36 mouse cellular contexts compared by ENCODE assay signal in the genomic region with DNA sequence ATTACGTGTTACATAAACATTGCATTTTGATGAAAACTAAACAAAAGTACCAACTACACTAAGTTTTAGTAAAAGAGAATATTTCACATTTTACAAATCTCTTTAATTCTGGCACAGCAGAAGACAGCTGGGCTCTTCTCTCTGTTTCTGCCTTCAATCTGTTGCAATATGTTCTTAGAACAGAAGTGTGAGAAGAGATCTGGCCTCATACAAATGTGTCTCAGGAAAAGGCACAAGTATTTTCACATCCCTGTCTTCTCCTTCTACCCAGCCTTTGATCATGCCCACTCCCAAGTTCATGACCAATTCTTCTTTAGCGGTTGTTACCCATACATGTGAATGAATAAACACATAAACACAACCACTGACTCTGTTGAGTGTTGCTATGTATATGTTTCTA. TPM values are rescaled to one million over a fixed set of nuclear protein-coding genes. Genes with fewer than 3 reads are reported as not detected.
DNase-seq lines count a peak whose midpoint lies in the region; ATAC-seq and TF ChIP-seq lines count a peak whose summit lies in the region.
"Had no signal": no experiment of that assay in that cellular context is flagged by ENCODE, and none has a peak within 500 bp of the region (broad histone marks: within the 10 kb centered on the region; RNA-seq: fewer than 3 reads in every experiment).

No protein-coding gene starts in this region.

- DNase-seq in forebrain, postnatal 0 days, result peak; percentile 67
- no peak for DNase-seq in forebrain, embryonic 10.5 days (ENCODE audit: extremely low spot score, low spot score)
- peak; percentile 50 to 80 for DNase-seq in layer of hippocampus, adult 18-20 months (ENCODE audit: low spot score in 2 of 2)
- no peak for DNase-seq in layer of hippocampus, postnatal 25 days (ENCODE audit: extremely low spot score in 1 of 2, low spot score in 1 of 2)
- peak; percentile 20 to 32 for DNase-seq in right cerebral cortex, adult 2 months (ENCODE audit: low spot score in 2 of 2)
- DNase-seq in right cerebral cortex, postnatal 25 days, result no peak
- peak; percentile 77 for DNase-seq in telencephalon, adult 2 months (ENCODE audit: low read depth, low spot score)
- DNase-seq in cerebellum, postnatal 4 days (ENCODE audit: low spot score in 2 of 2), result no peak
- DNase-seq: adrenal gland, postnatal 14 days; cerebellum, adult 18-20 months; cerebellum, postnatal 10 days; heart, postnatal 14 days; kidney, adult 9 months; kidney, postnatal 10 days; liver, embryonic 13.5 days; lung, adult 18-20 months; lung, postnatal 10 days; midbrain, embryonic 14.5 days; right cerebral cortex, postnatal 4 days; thymus, adult 2 months; thymus, postnatal 4 days had no signal

- no peak for TF ChIP-seq CTCF in forebrain, postnatal 0 days (IDR thresholded peaks at IDR 0.05; ENCODE audit: low read depth)

- WGBS in forebrain, postnatal 0 days, result 77% methylated on average over 2 of the region's 2 CpGs
- WGBS in forebrain, embryonic 10.5 days, result 79% methylated on average over 2 of the region's 2 CpGs

- no peak overlapping the region for H3K4me3 ChIP-seq in forebrain, postnatal 0 days (ENCODE audit: low read depth, low read length)
- no peak overlapping the region for H3K4me3 ChIP-seq in forebrain, embryonic 10.5 days
- H3K4me3 ChIP-seq: embryonic facial prominence, embryonic 10.5 days; embryonic facial prominence, embryonic 15.5 days; hindbrain, embryonic 12.5 days; limb, embryonic 10.5 days; limb, embryonic 15.5 days; liver, embryonic 13.5 days had no signal

- H3K9ac ChIP-seq in forebrain, postnatal 0 days, result no peak overlapping the region
- H3K9ac ChIP-seq: embryonic facial prominence, embryonic 15.5 days; hindbrain, embryonic 12.5 days; limb, embryonic 15.5 days; liver, embryonic 13.5 days had no signal

- 0 out of 2 replicates have a peak overlapping the region, but pooled peaks have one; percentile 31 for H3K27ac ChIP-seq in forebrain, postnatal 0 days (ENCODE audit: low read depth, low read length)
- no peak overlapping the region for H3K27ac ChIP-seq in forebrain, embryonic 10.5 days
- H3K27ac ChIP-seq: embryonic facial prominence, embryonic 10.5 days; embryonic facial prominence, embryonic 15.5 days; hindbrain, embryonic 12.5 days; hindbrain, postnatal 0 days; limb, embryonic 10.5 days; limb, embryonic 15.5 days; liver, embryonic 13.5 days; stomach, postnatal 0 days had no signal

- H3K4me1 ChIP-seq in forebrain, postnatal 0 days (ENCODE audit: insufficient read depth), result no peaks in the 10 kb centered on the region
- no peaks in the 10 kb centered on the region for H3K4me1 ChIP-seq in forebrain, embryonic 10.5 days
- H3K4me1 ChIP-seq: embryonic facial prominence, embryonic 15.5 days; hindbrain, embryonic 12.5 days; liver, embryonic 13.5 days had no signal

- ATAC-seq in forebrain, postnatal 0 days, result peak; percentile 83
- ATAC-seq: hindbrain, postnatal 0 days; intestine, postnatal 0 days; Patski had no signal

- no peaks in the 10 kb centered on the region for H3K27me3 ChIP-seq in forebrain, postnatal 0 days (ENCODE audit: insufficient read depth, low read length)
- no peaks in the 10 kb centered on the region for H3K27me3 ChIP-seq in forebrain, embryonic 10.5 days (ENCODE audit: poor library complexity, severe bottlenecking)
- H3K27me3 ChIP-seq: embryonic facial prominence, embryonic 15.5 days; hindbrain, embryonic 12.5 days; limb, embryonic 15.5 days; liver, embryonic 13.5 days had no signal

- H3K4me2 ChIP-seq in forebrain, postnatal 0 days (ENCODE audit: low read depth), result no peak overlapping the region
- H3K4me2 ChIP-seq: embryonic facial prominence, embryonic 15.5 days; hindbrain, embryonic 12.5 days; limb, embryonic 15.5 days; liver, embryonic 13.5 days had no signal

- H3K36me3 ChIP-seq in forebrain, postnatal 0 days (ENCODE audit: insufficient read depth), result no peaks in the 10 kb centered on the region
- no peaks in the 10 kb centered on the region for H3K36me3 ChIP-seq in forebrain, embryonic 10.5 days (replicated peaks)
- H3K36me3 ChIP-seq: embryonic facial prominence, embryonic 10.5 days; embryonic facial prominence, embryonic 15.5 days; hindbrain, embryonic 12.5 days; limb, embryonic 10.5 days; limb, embryonic 15.5 days; liver, embryonic 13.5 days had no signal

- H3K9me3 ChIP-seq in forebrain, postnatal 0 days (ENCODE audit: low read length), result no peaks in the 10 kb centered on the region
- H3K9me3 ChIP-seq in forebrain, embryonic 10.5 days, result no peaks in the 10 kb centered on the region
- H3K9me3 ChIP-seq: embryonic facial prominence, embryonic 10.5 days; embryonic facial prominence, embryonic 15.5 days; hindbrain, embryonic 12.5 days; limb, embryonic 10.5 days; limb, embryonic 15.5 days; liver, embryonic 13.5 days had no signal

RNA-seq across cellular contexts. Expression of gene Ephx4, which starts 12.6 kb away (rescaled TPM):
- total RNA-seq in forebrain, postnatal 0 days (2014; rRNA removed), result 12.9 and 15.4 TPM in 2 replicates
- polyA plus RNA-seq in forebrain, postnatal 0 days (2015; fragmentation: Nextera tagmentation; extraction: Ambion mirVana), result 18.0 and 20.2 TPM in 2 replicates
- polyA plus RNA-seq in forebrain, embryonic 10.5 days (2016; fragmentation: Nextera tagmentation; extraction: Ambion mirVana), result 0.68 and 0.75 TPM in 2 replicates
- 10 to 100 TPM; 59.1 to 60.8 TPM for total RNA-seq in layer of hippocampus, adult 18-20 months (2021)
- total RNA-seq in layer of hippocampus, postnatal 25 days (2021), result 10 to 100 TPM; 50.8 to 57.2 TPM
- total RNA-seq: monocyte, adult 5-6 weeks had no signal

RNA-seq across cellular contexts. Expression of gene Lpcat2b, which starts 16.3 kb away (rescaled TPM):
- total RNA-seq in forebrain, postnatal 0 days (2014; rRNA removed), result not detected in 2 replicates
- polyA plus RNA-seq in forebrain, postnatal 0 days (2015; fragmentation: Nextera tagmentation; extraction: Ambion mirVana), result 0.05 TPM in 1 of 2 replicates, not detected in the other
- polyA plus RNA-seq in forebrain, embryonic 10.5 days (2016; fragmentation: Nextera tagmentation; extraction: Ambion mirVana), result not detected in 2 replicates
- under 1 TPM; 0.10 to 0.18 TPM for total RNA-seq in layer of hippocampus, adult 18-20 months (2021)
- total RNA-seq in layer of hippocampus, postnatal 25 days (2021), result under 1 TPM; 0.22 to 0.26 TPM
- total RNA-seq: adrenal gland, postnatal 14 days; gastrocnemius, adult 8-10 months; heart, postnatal 14 days; hindbrain, postnatal 0 days; MEL; monocyte, adult 5-6 weeks had no signal
- polyA plus RNA-seq: embryonic facial prominence, embryonic 10.5 days; embryonic facial prominence, embryonic 15.5 days; heart, embryonic 14.5 days; hindbrain, embryonic 12.5 days; hindbrain, postnatal 0 days; intestine, postnatal 0 days; large intestine, adult 2 months; limb, embryonic 10.5 days; limb, embryonic 15.5 days; liver, embryonic 13.5 days; midbrain, embryonic 14.5 days; Patski; spleen, adult 2 months; stomach, postnatal 0 days had no signal

RNA-seq across cellular contexts. Expression of gene Btbd8, which starts 22.7 kb away (rescaled TPM):
- 51.8 and 52.5 TPM in 2 replicates for total RNA-seq in forebrain, postnatal 0 days (2014; rRNA removed)
- 19.1 and 26.3 TPM in 2 replicates for polyA plus RNA-seq in forebrain, postnatal 0 days (2015; fragmentation: Nextera tagmentation; extraction: Ambion mirVana)
- polyA plus RNA-seq in forebrain, embryonic 10.5 days (2016; fragmentation: Nextera tagmentation; extraction: Ambion mirVana), result 4.0 and 4.2 TPM in 2 replicates
- 100 to 1,000 TPM; 105 to 115 TPM for total RNA-seq in layer of hippocampus, adult 18-20 months (2021)
- 100 to 1,000 TPM; 106 to 107 TPM for total RNA-seq in layer of hippocampus, postnatal 25 days (2021)

Comparison
In these comparisons a context has a peak if more than half of its experiments do, and no peak if none do; other contexts are left out.
1. DNase-seq: peak in forebrain, postnatal 0 days (single experiment), layer of hippocampus, adult 18-20 months (2 of 2), right cerebral cortex, adult 2 months (2 of 2) and telencephalon, adult 2 months (single experiment); none in forebrain, embryonic 10.5 days (single experiment), layer of hippocampus, postnatal 25 days (0 of 2), right cerebral cortex, postnatal 25 days (single experiment) and cerebellum, postnatal 4 days (0 of 2).